In genomic region chr16:39453400-39454138, GRCm38 (mm10) we compare ENCODE assay signal across 30 mouse cellular contexts.
DNase-seq lines count a peak whose midpoint lies in the region; ATAC-seq lines count a peak whose summit lies in the region.
"Had no signal": no experiment of that assay in that cellular context is flagged by ENCODE, and none has a peak within 500 bp of the region (broad histone marks: within the 10 kb centered on the region; RNA-seq: fewer than 3 reads in every experiment).

No protein-coding gene starts in this region.

- H3K4me3 ChIP-seq in forebrain, embryonic 11.5 days (ENCODE audit: low read depth, low read length) = no peak overlapping the region
- no peak overlapping the region for H3K4me3 ChIP-seq in forebrain, embryonic 10.5 days
- no peak overlapping the region for H3K4me3 ChIP-seq in forebrain, embryonic 13.5 days
- H3K4me3 ChIP-seq in hindbrain, embryonic 11.5 days (ENCODE audit: low read depth, low read length) = no peak overlapping the region
- H3K4me3 ChIP-seq: embryonic facial prominence, embryonic 13.5 days; erythroblast, embryonic 14.5 days; hindbrain, embryonic 13.5 days; midbrain, embryonic 13.5 days; neural tube, embryonic 15.5 days; stomach, embryonic 15.5 days had no signal

- H3K27me3 ChIP-seq in forebrain, embryonic 11.5 days (ENCODE audit: control insufficient read depth, insufficient read depth, low read length) = no peaks in the 10 kb centered on the region
- H3K27me3 ChIP-seq in forebrain, embryonic 10.5 days (ENCODE audit: poor library complexity, severe bottlenecking) = no peaks in the 10 kb centered on the region
- no peaks in the 10 kb centered on the region for H3K27me3 ChIP-seq in forebrain, embryonic 13.5 days
- H3K27me3 ChIP-seq in hindbrain, embryonic 11.5 days (ENCODE audit: control insufficient read depth, insufficient read depth, low read length) = no peaks in the 10 kb centered on the region
- H3K27me3 ChIP-seq: embryonic facial prominence, embryonic 13.5 days; hindbrain, embryonic 13.5 days; midbrain, embryonic 13.5 days; neural tube, embryonic 15.5 days; stomach, embryonic 15.5 days had no signal

- WGBS in forebrain, embryonic 11.5 days = 62% methylated on average over 5 of the region's 5 CpGs
- WGBS in forebrain, embryonic 10.5 days = 63% methylated on average over 5 of the region's 5 CpGs
- WGBS in forebrain, embryonic 13.5 days = 35% methylated on average over 5 of the region's 5 CpGs
- 70% methylated on average over 5 of the region's 5 CpGs for WGBS in hindbrain, embryonic 11.5 days

- H3K4me1 ChIP-seq in forebrain, embryonic 11.5 days (replicated peaks; ENCODE audit: control insufficient read depth, insufficient read depth, low read length) = no peaks in the 10 kb centered on the region; the same call in 1 of the 2 replicates
- peaks cover 11% of the 10 kb centered on the region for H3K4me1 ChIP-seq in forebrain, embryonic 10.5 days
- H3K4me1 ChIP-seq in forebrain, embryonic 13.5 days = peaks cover 11% of the 10 kb centered on the region; the same call in 1 of the 2 replicates
- no peaks in the 10 kb centered on the region for H3K4me1 ChIP-seq in hindbrain, embryonic 11.5 days (replicated peaks; ENCODE audit: control insufficient read depth, insufficient read depth, low read length)
- H3K4me1 ChIP-seq: embryonic facial prominence, embryonic 13.5 days; hindbrain, embryonic 13.5 days; midbrain, embryonic 13.5 days; neural tube, embryonic 15.5 days; stomach, embryonic 15.5 days had no signal

- H3K27ac ChIP-seq in forebrain, embryonic 11.5 days (ENCODE audit: low read depth, low read length) = no peak overlapping the region
- no peak overlapping the region for H3K27ac ChIP-seq in forebrain, embryonic 10.5 days
- no peak overlapping the region for H3K27ac ChIP-seq in forebrain, embryonic 13.5 days
- H3K27ac ChIP-seq in hindbrain, embryonic 11.5 days (ENCODE audit: low read depth, low read length) = no peak overlapping the region
- H3K27ac ChIP-seq: embryonic facial prominence, embryonic 13.5 days; hindbrain, embryonic 13.5 days; kidney, postnatal 0 days; liver, embryonic 14.5 days; macrophage; midbrain, embryonic 13.5 days; neural tube, embryonic 15.5 days; stomach, embryonic 15.5 days had no signal

- no peak for DNase-seq in forebrain, embryonic 11.5 days (ENCODE audit: low spot score)
- DNase-seq in forebrain, embryonic 10.5 days (ENCODE audit: extremely low spot score, low spot score) = no peak
- DNase-seq in ZHBTc4 (ENCODE audit: low read depth, low spot score) = peak; percentile 35
- DNase-seq in cerebellum, adult 18-20 months = no peak
- DNase-seq in kidney, postnatal 4 days = no peak
- DNase-seq in hindbrain, embryonic 11.5 days (ENCODE audit: low spot score) = no peak
- DNase-seq: adrenal gland, postnatal 10 days; cerebellum, adult 11-12 months; cerebellum, postnatal 14 days; gastrocnemius, postnatal 14 days; heart, adult 11 months; heart, postnatal 36 days; kidney, adult 8-10 months; liver; lung, adult 2 months; lung, postnatal 10 days; retina, postnatal 1 day; right cerebral cortex, postnatal 14 days had no signal

- peak; percentile 60 for ATAC-seq in forebrain, embryonic 11.5 days (replicated peaks; ENCODE audit: low FRiP score)
- ATAC-seq in forebrain, embryonic 13.5 days = peak; percentile 75
- ATAC-seq in hindbrain, embryonic 11.5 days (ENCODE audit: low FRiP score) = no peak
- ATAC-seq: intestine, embryonic 16.5 days; midbrain, embryonic 13.5 days had no signal

- no peaks in the 10 kb centered on the region for H3K36me3 ChIP-seq in forebrain, embryonic 11.5 days (ENCODE audit: control insufficient read depth, insufficient read depth, low read length)
- no peaks in the 10 kb centered on the region for H3K36me3 ChIP-seq in forebrain, embryonic 10.5 days (replicated peaks)
- no peaks in the 10 kb centered on the region for H3K36me3 ChIP-seq in forebrain, embryonic 13.5 days (ENCODE audit: poor library complexity, severe bottlenecking)
- no peaks in the 10 kb centered on the region for H3K36me3 ChIP-seq in hindbrain, embryonic 11.5 days (ENCODE audit: control insufficient read depth, insufficient read depth, low read length)
- H3K36me3 ChIP-seq: embryonic facial prominence, embryonic 13.5 days; hindbrain, embryonic 13.5 days; midbrain, embryonic 13.5 days; neural tube, embryonic 15.5 days; stomach, embryonic 15.5 days had no signal

- no peak overlapping the region for H3K9ac ChIP-seq in forebrain, embryonic 11.5 days (ENCODE audit: low read length)
- no peak overlapping the region for H3K9ac ChIP-seq in forebrain, embryonic 13.5 days
- H3K9ac ChIP-seq in hindbrain, embryonic 11.5 days (ENCODE audit: low read depth, low read length) = no peak overlapping the region
- H3K9ac ChIP-seq: embryonic facial prominence, embryonic 13.5 days; hindbrain, embryonic 13.5 days; liver, embryonic 14.5 days; midbrain, embryonic 13.5 days; neural tube, embryonic 15.5 days; stomach, embryonic 15.5 days had no signal

- no peaks in the 10 kb centered on the region for H3K9me3 ChIP-seq in forebrain, embryonic 11.5 days (ENCODE audit: control insufficient read depth, low read length)
- no peaks in the 10 kb centered on the region for H3K9me3 ChIP-seq in forebrain, embryonic 10.5 days
- no peaks in the 10 kb centered on the region for H3K9me3 ChIP-seq in forebrain, embryonic 13.5 days (replicated peaks)
- no peaks in the 10 kb centered on the region for H3K9me3 ChIP-seq in hindbrain, embryonic 11.5 days (ENCODE audit: control insufficient read depth, low read length)
- H3K9me3 ChIP-seq: embryonic facial prominence, embryonic 13.5 days; hindbrain, embryonic 13.5 days; midbrain, embryonic 13.5 days; neural tube, embryonic 15.5 days; stomach, embryonic 15.5 days had no signal

- no peak overlapping the region for H3K4me2 ChIP-seq in forebrain, embryonic 11.5 days (ENCODE audit: low read depth, low read length, severe bottlenecking)
- no peak overlapping the region for H3K4me2 ChIP-seq in forebrain, embryonic 13.5 days
- H3K4me2 ChIP-seq in hindbrain, embryonic 11.5 days (replicated peaks; ENCODE audit: low read depth, low read length) = no peak overlapping the region
- H3K4me2 ChIP-seq: embryonic facial prominence, embryonic 13.5 days; heart, embryonic 11.5 days; hindbrain, embryonic 13.5 days; midbrain, embryonic 13.5 days; neural tube, embryonic 15.5 days; stomach, embryonic 15.5 days had no signal
